Mouse (Mus musculus) kidney, postnatal 10 days (tissue): ENCODE results near the gene Serpina3k.
"Not testable (repeated sequence)": the region's sequence is repeated elsewhere in the genome, so short reads cannot be mapped to it uniquely, and the experiment has no call there.

Experiments
- DNase-seq: peaks from one replicate; pipeline ENCODE4 v3.0.0; 2021; ENCODE audit warnings: mixed read lengths

Serpina3k gene

GRCm38 (mm10) chr12:104391057-104391456 lies 52.8 kb downstream of the Serpina3k start:
- DNase-seq, result not testable (repeated sequence)
